Mouse (Mus musculus) T-helper 17 cell (primary cell): Measurements from ENCODE around the gene Rtn4rl2.

Source experiments
- in situ Hi-C, 2 experiments: fragments of 300-600 bp; cut with MboI, MseI; formaldehyde crosslinking; loops; 1 replicate in 1 of 2; 2 replicates in 1 of 2; pipeline ENCODE4 v1.15.1; 2025; ENCODE audit warnings: high pct_unique_total_duplicates in 2 of 2

Gene Rtn4rl2

GRCm38 (mm10) chr2:84885084-84886055 is 1.1 kb downstream of the Rtn4rl2 start:
- in situ Hi-C loops, result no loop called here

- in situ Hi-C loops, result no loop called here
Measured at GRCm38 (mm10) chr2:84884611-84885010, 1.9 kb downstream of the Rtn4rl2 start.

- in situ Hi-C loops, result no loop called here
Measured at GRCm38 (mm10) chr2:84883942-84884341, 2.6 kb downstream of the Rtn4rl2 start.

- in situ Hi-C loops, result no loop called here
Measured at GRCm38 (mm10) chr2:84883530-84883929, 3.0 kb downstream of the Rtn4rl2 start.

- in situ Hi-C loops, result no loop called here
Measured at GRCm38 (mm10) chr2:84883084-84883483, 3.4 kb downstream of the Rtn4rl2 start.

GRCm38 (mm10) chr2:84882606-84883005 is 3.9 kb downstream of the Rtn4rl2 start:
- in situ Hi-C loops, result no loop called here

GRCm38 (mm10) chr2:84880590-84880989 is 5.9 kb downstream of the Rtn4rl2 start:
- in situ Hi-C loops, result no loop called here

- in situ Hi-C loops, result no loop called here
Measured at GRCm38 (mm10) chr2:84875842-84876241, 10.7 kb downstream of the Rtn4rl2 start.

- in situ Hi-C loops, result no loop called here
Measured at GRCm38 (mm10) chr2:84872105-84872716, 14.3 kb downstream of the Rtn4rl2 start.

GRCm38 (mm10) chr2:84870623-84871160 is 15.8 kb downstream of the Rtn4rl2 start:
- in situ Hi-C loops, result no loop called here

GRCm38 (mm10) chr2:84868977-84869376 is 17.5 kb downstream of the Rtn4rl2 start:
- in situ Hi-C loops, result no loop called here

- in situ Hi-C loops, result no loop called here
Measured at GRCm38 (mm10) chr2:84868521-84868943, 18.0 kb downstream of the Rtn4rl2 start.

- in situ Hi-C loops, result no loop called here
Measured at GRCm38 (mm10) chr2:84865616-84866571, 20.6 kb downstream of the Rtn4rl2 start.

- in situ Hi-C loops, result no loop called here
Measured at GRCm38 (mm10) chr2:84862231-84862630, 24.3 kb downstream of the Rtn4rl2 start.

- in situ Hi-C loops, result no loop called here
Measured at GRCm38 (mm10) chr2:84861430-84861829, 25.1 kb downstream of the Rtn4rl2 start.

GRCm38 (mm10) chr2:84859991-84860780 is 26.3 kb downstream of the Rtn4rl2 start:
- in situ Hi-C loops, result no loop called here

- in situ Hi-C loops, result no loop called here
Measured at GRCm38 (mm10) chr2:84858551-84858950, 28.0 kb downstream of the Rtn4rl2 start.

- in situ Hi-C loops, result no loop called here
Measured at GRCm38 (mm10) chr2:84855732-84856131, 30.8 kb downstream of the Rtn4rl2 start.

- in situ Hi-C loops, result no loop called here
Measured at GRCm38 (mm10) chr2:84851130-84852040, 35.1 kb downstream of the Rtn4rl2 start.
